ENCODE assay signal across 17 mouse cellular contexts in the genomic region with DNA sequence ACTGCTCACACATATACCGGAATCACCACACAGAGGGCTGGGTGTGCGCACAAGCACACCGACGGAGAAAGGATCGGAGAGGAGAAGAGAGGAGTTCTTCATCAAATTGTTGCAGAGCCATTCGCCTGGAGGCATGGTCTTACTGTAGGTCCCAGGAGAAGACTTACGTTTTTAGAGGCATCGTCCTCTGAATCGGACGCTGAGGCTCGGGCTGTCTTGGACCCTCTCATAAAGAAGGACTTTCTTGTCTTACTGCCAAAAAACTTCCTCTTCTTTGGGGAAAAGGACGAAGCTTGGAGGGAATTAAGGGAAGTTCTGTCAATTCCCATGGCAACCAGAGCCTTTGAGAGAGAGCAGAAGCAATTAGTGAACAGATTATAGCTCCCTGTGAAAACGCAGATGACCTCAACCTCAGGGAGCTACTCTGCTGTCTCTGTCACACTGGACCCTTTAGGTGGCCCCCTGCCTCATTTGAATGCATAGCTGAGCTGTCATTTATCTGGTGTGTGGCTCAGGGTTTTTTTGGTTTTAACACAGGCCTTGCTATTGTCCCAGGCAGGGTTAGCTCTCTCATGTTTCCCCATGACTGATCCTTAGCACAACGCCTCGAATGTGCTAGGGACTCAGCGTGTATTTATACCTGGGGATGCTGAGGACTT. TPM values are rescaled to one million over a fixed set of nuclear protein-coding genes. Genes with fewer than 3 reads are reported as not detected.
A peak's percentile ranks its signal among the peaks of the same experiment; 100 is the strongest.
DNase-seq lines count a peak whose midpoint lies in the region; ATAC-seq lines count a peak whose summit lies in the region.
"Had no signal": no experiment of that assay in that cellular context is flagged by ENCODE, and none has a peak within 500 bp of the region (broad histone marks: within the 10 kb centered on the region; RNA-seq: fewer than 3 reads in every experiment).

No protein-coding gene starts in this region.

- H3K9ac ChIP-seq in forebrain, embryonic 13.5 days = 0 out of 2 replicates have a peak overlapping the region, but pooled peaks have one; percentile 40
- H3K9ac ChIP-seq in hindbrain, embryonic 16.5 days (ENCODE audit: low read depth, low read length) = no peak overlapping the region
- H3K9ac ChIP-seq in neural tube, embryonic 14.5 days (replicated peaks; ENCODE audit: low read depth, low read length) = no peak overlapping the region
- H3K9ac ChIP-seq: liver, embryonic 15.5 days had no signal

- H3K4me3 ChIP-seq in forebrain, embryonic 13.5 days = no peak overlapping the region
- no peak overlapping the region for H3K4me3 ChIP-seq in hindbrain, embryonic 16.5 days (ENCODE audit: low read length)
- no peak overlapping the region for H3K4me3 ChIP-seq in neural tube, embryonic 14.5 days (ENCODE audit: low read depth, low read length)
- H3K4me3 ChIP-seq: liver, embryonic 15.5 days; megakaryocyte, embryonic 14.5 days had no signal

- ATAC-seq in forebrain, embryonic 13.5 days = peak; percentile 86
- ATAC-seq in hindbrain, embryonic 16.5 days = peak; percentile 52; the same call in 1 of the 2 replicates
- peak; percentile 58; the same call in 1 of the 2 replicates for ATAC-seq in neural tube, embryonic 14.5 days (ENCODE audit: low read depth)
- no peak for ATAC-seq in erythroblast, adult 5-6 weeks (replicated peaks; ENCODE audit: low FRiP score, poor library complexity, severe bottlenecking)
- ATAC-seq: intestine, embryonic 16.5 days had no signal

- H3K4me2 ChIP-seq in forebrain, embryonic 13.5 days = peak overlapping the region; percentile 34
- H3K4me2 ChIP-seq in hindbrain, embryonic 16.5 days (ENCODE audit: low read length) = no peak overlapping the region
- H3K4me2 ChIP-seq in neural tube, embryonic 14.5 days (ENCODE audit: low read depth, low read length) = no peak overlapping the region
- H3K4me2 ChIP-seq: liver, embryonic 15.5 days had no signal

- peaks cover 48% of the 10 kb centered on the region for H3K4me1 ChIP-seq in forebrain, embryonic 13.5 days
- H3K4me1 ChIP-seq in hindbrain, embryonic 16.5 days (ENCODE audit: control insufficient read depth, insufficient read depth, low read depth, low read length) = peaks cover 12% of the 10 kb centered on the region
- H3K4me1 ChIP-seq in neural tube, embryonic 14.5 days (ENCODE audit: control insufficient read depth, insufficient read depth, low read length) = 0 out of 2 replicates have a peak, but pooled peaks cover 12% of the 10 kb centered on the region
- H3K4me1 ChIP-seq: liver, embryonic 15.5 days had no signal

- no peaks in the 10 kb centered on the region for H3K9me3 ChIP-seq in forebrain, embryonic 13.5 days (replicated peaks)
- no peaks in the 10 kb centered on the region; the same call in 1 of the 2 replicates for H3K9me3 ChIP-seq in hindbrain, embryonic 16.5 days (ENCODE audit: control insufficient read depth, low read length)
- H3K9me3 ChIP-seq in neural tube, embryonic 14.5 days (ENCODE audit: control insufficient read depth, low read length) = no peaks in the 10 kb centered on the region
- H3K9me3 ChIP-seq: liver, embryonic 15.5 days had no signal

- H3K36me3 ChIP-seq in forebrain, embryonic 13.5 days (ENCODE audit: poor library complexity, severe bottlenecking) = no peaks in the 10 kb centered on the region
- H3K36me3 ChIP-seq in hindbrain, embryonic 16.5 days (ENCODE audit: control insufficient read depth, insufficient read depth, low read length) = no peaks in the 10 kb centered on the region
- H3K36me3 ChIP-seq in neural tube, embryonic 14.5 days (ENCODE audit: control insufficient read depth, insufficient read depth, low read length) = no peaks in the 10 kb centered on the region
- H3K36me3 ChIP-seq: liver, embryonic 15.5 days had no signal

- WGBS in forebrain, embryonic 13.5 days = 10% methylated on average over 16 of the region's 16 CpGs
- 35% methylated on average over 16 of the region's 16 CpGs for WGBS in hindbrain, embryonic 16.5 days
- whole genome bisulfite sequencing in neural tube, embryonic 14.5 days = 31% methylated on average over 16 of the region's 16 CpGs

- H3K27ac ChIP-seq in forebrain, embryonic 13.5 days = peak overlapping the region; percentile 88
- H3K27ac ChIP-seq in hindbrain, embryonic 16.5 days (ENCODE audit: low read depth, low read length) = no peak overlapping the region
- 0 out of 2 replicates have a peak overlapping the region, but pooled peaks have one; percentile 34 for H3K27ac ChIP-seq in neural tube, embryonic 14.5 days (ENCODE audit: low read depth, low read length)
- H3K27ac ChIP-seq: liver, embryonic 15.5 days had no signal

- no peaks in the 10 kb centered on the region for H3K27me3 ChIP-seq in forebrain, embryonic 13.5 days
- H3K27me3 ChIP-seq in hindbrain, embryonic 16.5 days (replicated peaks; ENCODE audit: control insufficient read depth, insufficient read depth, low read length) = no peaks in the 10 kb centered on the region
- H3K27me3 ChIP-seq in neural tube, embryonic 14.5 days (ENCODE audit: control insufficient read depth, insufficient read depth, low read length) = no peaks in the 10 kb centered on the region

- peak; percentile 2 for DNase-seq in layer of hippocampus, adult 9-11 months
- DNase-seq in layer of hippocampus, adult 8-10 months (ENCODE audit: low spot score in 2 of 2) = no peak
- no peak for DNase-seq in frontal cortex, postnatal 14 days (ENCODE audit: low spot score in 2 of 2)
- DNase-seq in cerebellum, adult 8-10 months = no peak
- DNase-seq: adrenal gland, postnatal 10 days; gastrocnemius, postnatal 14 days; kidney, postnatal 25 days; thymus, adult 18-20 months had no signal

RNA-seq across cellular contexts. Expression of gene Scn11a, which starts 22.0 kb away (rescaled TPM):
- not detected for total RNA-seq in layer of hippocampus, adult 8-10 months (2022)
- 0.30 and 0.38 TPM in 2 replicates for polyA plus RNA-seq in forebrain, embryonic 13.5 days (2015; fragmentation: Nextera tagmentation; extraction: Ambion mirVana)
- polyA plus RNA-seq in hindbrain, embryonic 16.5 days (2015; fragmentation: Nextera tagmentation; extraction: Ambion mirVana) = 0.35 and 0.46 TPM in 2 replicates
- polyA plus RNA-seq in neural tube, embryonic 14.5 days (2014; fragmentation: Nextera tagmentation; extraction: Ambion mirVana) = 0.13 and 1.4 TPM in 2 replicates
- total RNA-seq in erythroblast, adult 5-6 weeks (2015; ENCODE audit: low replicate concordance) = not detected in 2 replicates
- total RNA-seq in erythroblast, adult 5-6 weeks (2017; ENCODE audit: low replicate concordance) = not detected in 2 replicates
- total RNA-seq: gastrocnemius, postnatal 14 days had no signal
- polyA plus RNA-seq: heart, embryonic 14.5 days; intestine, embryonic 16.5 days; spleen, adult 2 months had no signal
